Mouse (Mus musculus): ENCODE measurements around the gene Tgfbr1.

Gene Tgfbr1

GRCm38 (mm10) chr4:47422194-47422593, 69.2 kb downstream of the Tgfbr1 start:
- no peak for DNase-seq (ENCODE audit: low spot score in 2 of 2)

GRCm38 (mm10) chr4:47422946-47423345, 69.9 kb downstream of the Tgfbr1 start:
- no peak for DNase-seq (ENCODE audit: low spot score in 2 of 2)

GRCm38 (mm10) chr4:47424376-47424775, 71.4 kb downstream of the Tgfbr1 start:
- no peak for DNase-seq (ENCODE audit: low spot score in 2 of 2)

- no peak for DNase-seq (ENCODE audit: low spot score in 2 of 2)
Measured at GRCm38 (mm10) chr4:47425247-47425830, 72.3 kb downstream of the Tgfbr1 start.

- DNase-seq (ENCODE audit: low spot score in 2 of 2): no peak
Measured at GRCm38 (mm10) chr4:47427606-47428005, 74.6 kb downstream of the Tgfbr1 start.

- no peak for DNase-seq (ENCODE audit: low spot score in 2 of 2)
Measured at GRCm38 (mm10) chr4:47430557-47430956, 77.5 kb downstream of the Tgfbr1 start.

- DNase-seq (ENCODE audit: low spot score in 2 of 2): no peak
Measured at GRCm38 (mm10) chr4:47431081-47431480, 78.1 kb downstream of the Tgfbr1 start.

GRCm38 (mm10) chr4:47432766-47433165, 79.7 kb downstream of the Tgfbr1 start:
- no peak for DNase-seq (ENCODE audit: low spot score in 2 of 2)

- no peak for DNase-seq (ENCODE audit: low spot score in 2 of 2)
Measured at GRCm38 (mm10) chr4:47435131-47435530, 82.1 kb downstream of the Tgfbr1 start.

GRCm38 (mm10) chr4:47435566-47436360, 82.7 kb downstream of the Tgfbr1 start:
- DNase-seq (ENCODE audit: low spot score in 2 of 2): no peak

- peak; percentile 92 to 94 for DNase-seq (ENCODE audit: low spot score in 2 of 2)
Measured at GRCm38 (mm10) chr4:47437365-47438340, 84.6 kb downstream of the Tgfbr1 start.

GRCm38 (mm10) chr4:47438956-47439355, 85.9 kb downstream of the Tgfbr1 start:
- no peak for DNase-seq (ENCODE audit: low spot score in 2 of 2)

- peak in 1 of 2 experiments; percentile 33 for DNase-seq (ENCODE audit: low spot score in 2 of 2)
Measured at GRCm38 (mm10) chr4:47440951-47441350, 87.9 kb downstream of the Tgfbr1 start.

- no peak for DNase-seq (ENCODE audit: low spot score in 2 of 2)
Measured at GRCm38 (mm10) chr4:47448526-47448925, 95.5 kb downstream of the Tgfbr1 start.

- no peak for DNase-seq (ENCODE audit: low spot score in 2 of 2)
Measured at GRCm38 (mm10) chr4:47449116-47449515, 96.1 kb downstream of the Tgfbr1 start.

- DNase-seq (ENCODE audit: low spot score in 2 of 2): no peak
Measured at GRCm38 (mm10) chr4:47449586-47450522, 96.8 kb downstream of the Tgfbr1 start.

All from right cerebral cortex, adult 2 months (tissue).